Mouse (Mus musculus) left cerebral cortex, adult 18-20 months (tissue): ENCODE results near the gene Ppp2r2d. TPM values are rescaled to one million over a fixed set of nuclear protein-coding genes. Genes with fewer than 3 reads are reported as not detected.
A peak's percentile ranks its signal among the peaks of the same experiment; 100 is the strongest.

Experiments used
- DNase-seq, 2 experiments: peaks; one replicate each; pipeline ENCODE4 v3.0.0; 2021 to 2022; ENCODE audit warnings: low spot score in 2 of 2, mixed read lengths in 1 of 2
- long read RNA-seq, 2 experiments: library from polyadenylated mRNA; stranded (forward); transcript quantifications; one replicate each; pipeline ENCODE4 v2.0.0; 2021
- total RNA-seq, 2 experiments: library from RNA; stranded (reverse); gene quantifications; 2 replicates each; pipeline ENCODE4 v1.2.3; 2021

Ppp2r2d gene
- 10 to 100 TPM; 73.4 to 75.4 TPM for total RNA-seq
- long read RNA-seq, experiment 1, transcript Ppp2r2d-201 (9 exons, 2,081 nt): major isoform, 43 of 97 reads
- long read RNA-seq, experiment 1, transcript Ppp2r2d-207 (8 exons, 1,938 nt): minor isoform, 6 of 97 reads
- long read RNA-seq, experiment 1, partial matches to known transcripts: 11 of 97 reads
- long read RNA-seq, experiment 1, other reads (novel, unspliced or antisense): 35 of 97 reads
- long read RNA-seq, experiment 2, transcript Ppp2r2d-207 (8 exons, 1,938 nt): minor isoform, 8 of 73 reads
- long read RNA-seq, experiment 2, transcript Ppp2r2d-201 (9 exons, 2,081 nt): major isoform, 38 of 73 reads
- long read RNA-seq, experiment 2, partial matches to known transcripts: 6 of 73 reads
- long read RNA-seq, experiment 2, other reads (novel, unspliced or antisense): 21 of 73 reads

DNA sequence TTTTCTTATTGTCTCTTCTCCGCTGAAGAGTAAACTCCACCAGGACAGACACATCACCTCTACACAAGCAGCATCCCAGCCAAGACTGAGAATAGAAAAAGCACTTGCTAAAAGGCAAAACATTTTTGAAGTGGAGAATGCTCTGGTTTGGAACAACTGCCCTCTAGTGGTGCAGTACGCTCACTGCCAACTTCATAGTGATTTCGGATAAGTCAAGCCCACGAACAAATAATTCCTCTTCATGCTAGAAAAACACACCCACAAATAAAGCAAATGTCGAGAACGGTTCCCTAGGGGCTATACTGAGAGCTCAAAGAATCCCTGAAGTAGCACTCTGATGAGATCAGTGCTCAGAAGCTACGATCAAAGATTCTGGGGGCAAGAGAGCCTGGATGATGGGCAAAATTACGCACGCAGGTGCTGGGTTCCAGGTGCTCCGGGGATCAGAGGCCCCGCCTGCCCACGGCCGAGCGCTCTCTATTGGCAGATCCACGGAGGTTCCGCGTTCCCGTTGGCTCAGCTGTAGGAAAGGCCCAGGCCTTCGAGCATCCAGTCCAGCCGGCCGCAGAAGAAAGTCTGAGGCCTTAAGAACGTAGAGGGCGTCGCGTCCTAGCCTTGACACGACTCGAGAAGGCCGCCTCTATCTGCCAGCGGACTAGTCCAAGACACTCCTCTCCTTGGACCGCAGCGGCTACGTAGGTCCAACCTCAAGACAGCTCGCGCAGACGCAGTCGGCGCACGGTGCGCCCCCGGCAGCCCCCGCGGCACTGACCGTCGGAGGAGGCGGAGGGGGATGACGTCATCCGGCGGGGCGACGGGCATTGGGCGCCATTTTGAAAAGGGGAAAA lies at the start of gene Ppp2r2d, which contains the start of gene Mapk1ip1:
Ppp2r2d (plus strand) TSS at position 536 of the 848 bp plus-strand sequence.
Mapk1ip1 (minus strand) TSS at position 730 of the 848 bp plus-strand sequence.
- DNase-seq: peak; percentile 96 to 97

GRCm38 (mm10) chr7:138803386-138803785 lies 42.5 kb upstream of the Ppp2r2d start:
- DNase-seq: no peak

DNA sequence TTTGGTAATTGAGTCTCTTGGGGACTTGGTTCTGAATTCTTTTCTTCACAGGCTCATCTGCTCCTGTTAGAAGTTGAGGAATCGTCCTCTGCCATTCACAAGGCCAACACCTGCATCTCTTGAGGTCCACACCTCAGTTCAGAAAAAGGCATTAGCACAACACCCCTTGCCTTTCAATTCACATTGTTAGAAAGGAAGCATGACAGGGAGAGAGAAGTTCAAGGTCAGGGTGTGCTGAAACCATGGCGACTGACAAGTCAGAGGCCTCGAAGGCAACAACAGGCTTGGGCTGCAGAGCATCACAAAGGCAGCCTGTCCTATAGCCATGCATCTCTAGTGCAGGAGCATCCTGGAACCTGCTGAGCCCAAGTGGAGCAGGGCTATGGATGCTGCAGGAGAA lies 38.7 kb upstream of the Ppp2r2d start:
- DNase-seq: no peak

DNA sequence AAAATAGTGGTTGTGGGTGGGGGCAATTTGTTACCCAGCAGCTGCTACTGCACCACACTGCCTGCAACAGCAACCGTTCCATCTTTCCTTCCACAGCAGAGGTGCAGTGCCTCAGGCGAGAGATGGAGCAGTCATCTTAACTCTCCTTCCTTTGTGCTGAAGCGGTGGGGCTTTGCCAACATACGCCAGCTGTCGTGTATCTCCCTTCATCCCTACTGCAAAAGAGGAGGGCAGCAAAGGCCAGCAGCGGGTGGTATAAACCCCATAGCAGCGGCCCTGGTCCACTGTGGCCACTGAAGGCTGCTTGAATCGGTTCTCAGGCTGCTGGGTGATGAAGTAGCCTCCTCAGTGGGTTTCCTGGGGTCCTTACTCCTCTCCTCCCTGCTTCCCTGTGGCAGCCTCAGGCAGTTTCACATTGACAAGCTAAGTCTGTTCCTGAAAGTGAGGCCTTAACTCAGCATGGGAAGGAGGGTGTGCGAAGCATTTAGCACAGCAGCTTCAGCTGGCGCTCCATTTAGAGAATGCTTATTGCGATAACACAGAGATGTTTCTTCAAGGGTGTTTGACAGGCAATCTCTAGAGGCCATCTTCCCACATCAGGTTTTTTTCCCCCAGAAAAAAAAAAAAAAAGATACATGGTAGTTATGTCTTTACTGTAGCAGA lies 32.5 kb upstream of the Ppp2r2d start:
- no peak for DNase-seq

DNA sequence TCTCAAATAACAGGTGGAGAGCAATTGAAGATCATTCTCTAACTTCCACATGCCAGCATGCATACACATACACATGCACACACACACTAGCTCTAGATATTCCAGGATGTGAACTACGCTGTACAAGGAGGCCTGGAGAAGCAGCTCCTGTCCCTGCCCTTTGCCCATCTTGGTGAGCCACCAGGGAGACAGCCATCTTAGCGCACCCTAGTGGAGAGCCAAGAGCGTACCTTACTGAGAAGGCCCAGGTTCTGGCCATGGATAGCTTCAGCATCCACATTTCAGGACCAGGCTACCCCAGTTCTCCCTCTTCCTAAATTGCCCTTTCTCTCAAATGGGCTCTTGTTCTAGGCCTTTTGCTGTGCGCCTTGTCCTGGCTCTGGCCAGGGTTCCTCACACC lies 27.6 kb upstream of the Ppp2r2d start:
- DNase-seq: peak in 1 of 2 experiments; percentile 25

- DNase-seq: no peak
These were observed 21.5 kb upstream of the Ppp2r2d start for GRCm38 (mm10) chr7:138824423-138824822.

GRCm38 (mm10) chr7:138824995-138825756 lies 20.7 kb upstream of the Ppp2r2d start:
- DNase-seq: no peak

GRCm38 (mm10) chr7:138827812-138828211 lies 18.1 kb upstream of the Ppp2r2d start:
- DNase-seq: peak; percentile 76 to 79

DNA sequence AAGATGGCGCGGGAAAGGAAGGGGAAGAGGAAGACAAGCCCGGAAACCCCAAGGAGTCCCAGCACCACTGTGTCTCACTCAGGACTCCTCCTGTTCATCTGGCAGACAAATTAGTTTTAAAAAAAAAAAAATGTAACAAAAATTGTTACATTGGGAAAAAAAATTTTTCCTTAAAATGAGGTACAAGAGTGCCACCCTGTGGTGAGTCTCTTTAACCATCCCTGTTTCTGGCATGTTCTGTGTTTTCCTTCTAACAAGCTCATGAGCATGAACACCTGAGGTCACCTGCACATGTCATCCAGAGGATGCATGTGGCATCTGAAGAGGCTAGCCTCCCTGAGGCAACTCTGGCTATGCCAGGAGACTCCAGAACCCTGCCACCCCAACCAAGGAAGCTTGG lies 10.9 kb upstream of the Ppp2r2d start:
- DNase-seq: no peak

- peak; percentile 80 to 81 for DNase-seq
These were observed 5.3 kb upstream of the Ppp2r2d start for GRCm38 (mm10) chr7:138840594-138841021.

- DNase-seq: no peak
These were observed 4.3 kb upstream of the Ppp2r2d start for GRCm38 (mm10) chr7:138841436-138842151.

GRCm38 (mm10) chr7:138843421-138843820 lies 2.5 kb upstream of the Ppp2r2d start:
- no peak for DNase-seq

- DNase-seq: no peak
These were observed 768 bp upstream of the Ppp2r2d start for GRCm38 (mm10) chr7:138845111-138845510.

- DNase-seq: no peak
These were observed 668 bp downstream of the Ppp2r2d start for GRCm38 (mm10) chr7:138846502-138846991.

- DNase-seq: no peak
These were observed 1.6 kb downstream of the Ppp2r2d start for GRCm38 (mm10) chr7:138847316-138848027.

- DNase-seq: no peak
These were observed 2.4 kb downstream of the Ppp2r2d start for GRCm38 (mm10) chr7:138848028-138848920.

DNA sequence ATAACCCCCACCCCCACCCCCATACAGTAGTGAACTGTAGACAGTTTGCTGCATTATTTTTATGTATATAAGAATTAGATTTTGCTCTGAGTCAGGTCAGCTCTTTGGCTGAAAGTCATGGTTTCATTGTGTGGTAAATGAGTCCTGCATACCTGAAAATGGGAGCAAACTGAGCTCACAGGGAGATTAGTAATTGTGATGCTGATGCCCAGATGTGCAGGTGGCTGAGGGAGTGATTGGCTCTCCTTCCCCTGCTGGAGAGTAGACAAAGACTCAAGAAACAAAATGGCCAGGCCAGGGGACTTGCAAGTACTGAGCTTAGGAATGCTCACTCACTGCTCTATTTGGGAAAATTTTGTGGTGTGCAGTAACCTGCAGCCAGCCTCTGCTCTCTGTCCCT lies 4.2 kb downstream of the Ppp2r2d start:
- no peak for DNase-seq

- no peak for DNase-seq
These were observed 7.6 kb downstream of the Ppp2r2d start for GRCm38 (mm10) chr7:138853417-138854031.
